Mouse (Mus musculus) embryonic fibroblast, embryonic 13.5 days (primary cell): ENCODE measurements at regions not wholly inside any gene's neighbourhood (a gene's known extent, or its start where the extent isn't known, plus 50 kb on each side); places are given as distances from the start of the nearest gene placed in this dataset.

Experiments
- CTCF ChIP-seq: IDR thresholded peaks from 2 replicates; pipeline ENCODE4 v1.5.1; 2011; ENCODE audit warnings: mild to moderate bottlenecking, control low read depth, low read length, moderate library complexity, borderline replicate concordance; ENCODE audit not compliant: insufficient read depth
- POLR2A ChIP-seq: IDR thresholded peaks from 2 replicates; pipeline ENCODE4 v1.6.1; 2011; ENCODE audit warnings: low read depth, mild to moderate bottlenecking, control low read depth, low read length, moderate library complexity

DNA sequence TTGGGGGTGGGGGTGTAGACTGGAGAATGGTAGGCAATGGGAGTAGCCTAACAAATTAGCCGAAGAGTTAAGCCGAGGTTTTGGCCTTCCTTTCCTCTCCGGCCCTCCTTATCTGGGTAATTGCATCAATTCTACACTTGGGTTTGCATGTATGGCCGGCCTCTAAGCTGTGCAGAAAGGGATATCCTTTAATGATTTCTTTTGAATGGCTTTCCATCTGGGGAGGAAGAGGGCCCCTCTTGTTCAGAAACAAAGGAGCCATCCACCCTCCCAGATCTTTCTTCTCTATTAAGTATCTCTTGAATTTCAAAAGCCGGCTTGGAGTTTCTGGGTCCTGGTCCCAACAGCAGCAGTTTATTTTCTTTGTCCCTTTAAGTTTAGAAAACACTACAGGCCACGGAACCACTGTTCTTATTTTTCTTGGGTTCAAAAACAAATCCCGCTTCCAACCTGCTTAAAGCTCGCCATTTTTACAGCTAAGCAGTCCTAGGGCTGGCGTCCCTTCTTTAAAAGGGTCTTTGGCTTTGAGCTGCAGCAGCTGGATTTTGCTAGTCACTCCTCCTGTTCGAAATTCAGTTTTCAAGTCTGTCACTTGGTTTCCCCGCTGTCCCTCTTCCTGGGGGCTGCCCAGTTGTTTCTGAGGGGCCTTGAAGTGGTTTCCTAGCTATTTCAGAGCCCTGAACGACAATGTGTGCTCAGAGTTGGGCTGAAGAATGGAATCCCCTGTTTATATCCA, 73.1 kb upstream of the Lrig1 start:
- no peak for TF ChIP-seq POLR2A
- TF ChIP-seq CTCF = no peak
